Mouse (Mus musculus) neural tube, embryonic 12.5 days (tissue): ENCODE results near the gene Zpbp2. TPM values are rescaled to one million over a fixed set of nuclear protein-coding genes. Genes with fewer than 3 reads are reported as not detected.

Source experiments
- ATAC-seq: fragments of 200-750 bp; cut with Nextera tagmentation; 2 replicates; pipeline ENCODE4 v1.8.0; 2017; ENCODE audit warnings: low read depth, mild to moderate bottlenecking, moderate TSS enrichment, moderate library complexity; ENCODE audit not compliant: low FRiP score
- H3K27ac ChIP-seq: fragments of 300-500 bp; sonication (generic); 2 replicates; pipeline ENCODE4 v1.5.1; 2016
- H3K27me3 ChIP-seq: fragments of 300-500 bp; sonication (generic); replicated peaks from 2 replicates; pipeline ENCODE4 v1.6.1; 2016; ENCODE audit warnings: mild to moderate bottlenecking
- H3K36me3 ChIP-seq: fragments of 300-500 bp; sonication (generic); 2 replicates; pipeline ENCODE4 v1.6.1; 2016; ENCODE audit warnings: mild to moderate bottlenecking
- H3K4me1 ChIP-seq: fragments of 300-500 bp; sonication (generic); 2 replicates; pipeline ENCODE4 v1.6.1; 2016
- H3K4me2 ChIP-seq: fragments of 300-500 bp; sonication (generic); replicated peaks from 2 replicates; pipeline ENCODE4 v1.6.1; 2016; ENCODE audit warnings: mild to moderate bottlenecking
- H3K4me3 ChIP-seq: fragments of 300-500 bp; sonication (generic); 2 replicates; pipeline ENCODE4 v1.5.1; 2016
- H3K9ac ChIP-seq: fragments of 300-500 bp; sonication (generic); 2 replicates; pipeline ENCODE4 v1.6.1; 2016; ENCODE audit warnings: mild to moderate bottlenecking
- H3K9me3 ChIP-seq: fragments of 300-500 bp; sonication (generic); 2 replicates; pipeline ENCODE4 v1.6.1; 2016; ENCODE audit warnings: mild to moderate bottlenecking
- WGBS: fragments of 180-500 bp; shearing (Covaris S2); methylation state at CpG from one replicate; pipeline ENCODE4 v1.1.7; 2016; 5-methylcytosine and 5-hydroxymethylcytosine counted together
- polyA plus RNA-seq: library from polyadenylated mRNA; unstranded; fragments of >200 nt; fragmentation: Nextera tagmentation; extraction: Ambion mirVana; gene quantifications from 2 replicates; pipeline ENCODE4 v1.2.1, GENCODE M21; 2016

The Zpbp2 gene
- polyA plus RNA-seq, 1 experiment from 2014 or later, result not detected

DNA sequence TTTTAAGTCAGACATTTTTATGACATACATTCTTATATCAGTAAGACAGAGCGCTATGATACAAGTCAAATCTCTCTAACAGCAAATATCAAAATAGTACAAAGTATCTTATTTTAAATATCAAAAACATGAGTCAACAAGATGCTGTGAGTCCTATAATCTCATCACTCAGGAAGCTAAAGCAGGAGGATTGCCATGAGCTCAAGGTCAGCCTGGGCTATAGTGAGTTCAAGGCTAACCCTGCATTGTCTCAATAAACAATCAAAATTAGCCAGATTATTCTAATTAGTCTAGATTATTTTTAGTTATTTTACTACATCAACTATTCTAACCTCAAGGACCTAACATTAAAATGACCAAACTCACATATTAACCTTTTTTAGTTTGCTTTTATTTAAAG lies 7.5 kb upstream of the Zpbp2 start:
- Histone ChIP-seq H3K9me3 (no peaks in the 10 kb centered on the region), H3K27ac (no peak overlapping the region), H3K4me3 (no peak overlapping the region), H3K27me3 (peaks cover 56% of the 10 kb centered on the region), H3K4me2 (no peak overlapping the region), H3K36me3 (no peaks in the 10 kb centered on the region), H3K9ac (no peak overlapping the region), H3K4me1 (peaks cover 6% of the 10 kb centered on the region; the same call in 1 of the 2 replicates)
- WGBS, result 87% methylated on average over 1 of the region's 1 CpGs
- ATAC-seq, result no peak

DNA sequence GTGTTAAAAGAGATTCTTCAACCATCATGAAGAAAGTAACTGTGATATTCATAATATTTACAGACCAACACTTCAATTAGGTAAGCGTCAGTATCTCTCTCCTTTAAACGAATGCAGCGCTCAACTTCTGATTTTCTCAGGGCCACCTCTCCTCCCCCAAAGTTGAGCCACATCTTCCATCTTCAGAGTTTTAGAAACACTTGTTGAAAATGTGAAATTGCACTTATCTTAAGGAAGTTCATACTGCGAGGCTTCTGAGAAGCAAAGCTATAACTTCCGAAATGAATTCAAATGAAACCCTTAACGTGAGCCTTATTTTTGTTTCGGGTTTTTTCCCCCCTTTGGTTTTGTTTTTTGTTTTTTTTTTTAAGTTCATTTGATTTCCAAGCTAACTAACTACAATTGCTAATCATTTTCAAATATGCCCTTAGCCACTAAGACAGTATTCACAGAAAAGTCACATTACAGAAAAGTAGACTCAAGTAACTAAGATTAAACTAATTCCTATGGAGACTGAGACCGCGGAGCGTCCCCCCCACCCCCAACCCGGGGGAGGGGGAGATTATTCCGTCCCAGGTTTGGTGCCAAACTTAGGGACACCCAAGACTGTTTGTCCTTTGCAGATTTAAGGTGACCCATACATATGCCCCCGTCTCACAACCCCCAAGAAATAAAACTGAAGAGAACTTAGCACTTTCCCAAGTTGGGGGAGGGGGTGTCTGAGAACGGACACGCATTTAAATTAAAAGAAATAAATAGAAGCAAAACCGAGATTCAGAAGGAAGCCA lies 5.8 kb upstream of the Zpbp2 start:
- ATAC-seq, result no peak
- 2% methylated on average over 16 of the region's 16 CpGs for WGBS
- Histone ChIP-seq H3K4me3 (peak overlapping the region; percentile 40), H3K4me1 (peaks cover 6% of the 10 kb centered on the region; the same call in 1 of the 2 replicates), H3K36me3 (no peaks in the 10 kb centered on the region), H3K27me3 (peaks cover 71% of the 10 kb centered on the region), H3K4me2 (peak overlapping the region; percentile 86), H3K27ac (no peak overlapping the region), H3K9ac (peak overlapping the region; percentile 57; the same call in 1 of the 2 replicates), H3K9me3 (no peaks in the 10 kb centered on the region)

DNA sequence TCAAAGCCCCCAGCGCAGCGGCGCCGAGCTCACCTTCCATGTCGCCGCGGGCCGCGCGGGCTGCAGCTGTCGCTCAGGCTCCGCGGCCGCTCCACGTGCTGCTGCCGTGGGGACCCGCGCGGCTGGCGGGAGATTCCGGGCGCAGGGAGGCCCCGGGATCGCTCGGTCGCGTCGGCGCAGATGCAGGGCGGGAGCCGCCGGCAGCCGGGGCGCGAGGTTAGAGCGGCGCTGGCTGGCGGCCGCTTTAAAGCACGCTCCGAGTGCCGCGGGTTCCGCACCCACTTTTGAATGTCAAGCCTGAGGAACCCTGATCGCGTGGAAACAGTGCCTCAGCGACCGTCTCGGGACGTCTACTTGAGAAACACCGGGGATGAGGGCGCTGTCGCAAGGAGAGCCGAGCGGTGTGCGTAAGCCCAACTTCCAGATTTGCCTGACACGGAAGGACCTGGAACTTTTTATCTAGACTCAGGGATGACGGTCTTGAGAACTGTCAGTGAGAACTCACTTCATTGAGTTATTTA lies 5.1 kb upstream of the Zpbp2 start, which contains the start of gene Ikzf3:
Gene Ikzf3 (minus strand): TSS at position 321 of the 521 bp plus-strand sequence.
- Histone ChIP-seq H3K9me3 (no peaks in the 10 kb centered on the region), H3K9ac (peak within 1 kb of the TSS; percentile 57), H3K4me1 (peaks cover 11% of the 10 kb centered on the region; the same call in 1 of the 2 replicates), H3K27me3 (peaks cover 77% of the 10 kb centered on the region), H3K4me3 (peak within 1 kb of the TSS; percentile 40), H3K36me3 (no peaks in the 10 kb centered on the region), H3K27ac (no peak within 1 kb of the TSS), H3K4me2 (peak within 1 kb of the TSS; percentile 86)
- ATAC-seq, result 0 out of 2 replicates have a peak, but pooled peaks have one; percentile 21
- WGBS, result 1% methylated on average over 58 of the region's 58 CpGs

DNA sequence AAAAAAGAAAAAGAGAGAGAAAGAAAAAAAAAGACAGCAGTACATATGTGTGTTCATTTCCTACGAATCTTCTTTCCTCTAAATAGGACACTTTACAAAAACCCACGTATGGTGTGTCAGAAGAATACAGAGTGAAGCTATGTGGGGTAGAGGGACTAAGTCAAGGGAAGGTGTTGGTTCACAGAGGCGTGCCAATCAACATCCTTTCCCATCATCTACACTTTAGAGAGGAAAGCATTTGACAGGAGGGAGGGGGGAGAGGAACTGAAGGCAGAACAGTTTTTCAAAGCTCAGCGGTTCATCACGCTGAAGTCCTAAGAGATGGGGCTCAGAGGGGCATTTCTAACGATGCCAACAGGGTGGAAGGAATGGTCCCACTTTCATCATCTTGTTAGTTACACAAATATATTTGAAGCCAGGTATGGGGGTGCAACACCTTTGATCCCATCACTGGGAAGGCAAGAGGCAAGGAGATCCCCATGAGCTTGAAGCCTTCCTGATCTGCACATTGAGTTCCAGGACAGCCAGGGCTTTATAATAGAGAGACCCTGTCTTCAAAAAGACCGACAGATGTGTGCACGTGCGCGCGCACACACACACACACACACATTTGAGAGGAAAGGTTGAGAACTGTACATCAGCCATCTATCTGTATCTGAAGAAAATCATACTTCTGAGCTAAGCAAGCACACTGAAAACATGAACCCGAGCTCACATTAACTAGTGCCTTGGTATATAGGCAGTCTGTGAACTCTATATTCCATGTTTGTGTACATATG lies 4.2 kb upstream of the Zpbp2 start:
- ATAC-seq, result no peak
- Histone ChIP-seq H3K36me3 (no peaks in the 10 kb centered on the region), H3K9ac (no peak overlapping the region), H3K9me3 (no peaks in the 10 kb centered on the region), H3K4me2 (no peak overlapping the region), H3K4me3 (no peak overlapping the region), H3K27ac (no peak overlapping the region), H3K4me1 (peaks cover 12% of the 10 kb centered on the region; the same call in 1 of the 2 replicates), H3K27me3 (peaks cover 75% of the 10 kb centered on the region)
- WGBS, result 45% methylated on average over 12 of the region's 12 CpGs

DNA sequence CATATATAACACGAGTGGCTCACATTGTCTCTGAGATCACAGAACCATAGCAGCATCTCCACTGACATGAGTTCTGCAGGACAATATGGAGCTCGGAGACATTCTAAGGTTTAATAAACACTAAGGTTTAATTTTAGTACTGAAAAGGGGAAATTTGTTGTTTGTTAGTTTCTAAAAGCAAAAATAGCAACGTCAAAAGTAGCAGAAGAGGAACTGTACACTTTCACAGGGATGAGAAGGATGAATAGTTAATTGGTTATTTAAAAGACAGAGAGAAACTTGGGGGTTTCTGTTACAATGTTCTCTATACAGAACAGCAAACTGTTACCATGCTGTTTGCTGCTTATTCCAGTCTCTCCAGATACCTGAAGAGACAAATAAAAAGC lies 3.6 kb upstream of the Zpbp2 start:
- peaks cover 12% of the 10 kb centered on the region; the same call in 1 of the 2 replicates for H3K4me1 ChIP-seq
- H3K9ac ChIP-seq, result no peak overlapping the region
- WGBS, result 64% methylated on average over 3 of the region's 3 CpGs
- H3K27ac ChIP-seq, result no peak overlapping the region
- H3K9me3 ChIP-seq, result no peaks in the 10 kb centered on the region
- no peak for ATAC-seq
- peaks cover 72% of the 10 kb centered on the region for H3K27me3 ChIP-seq
- no peaks in the 10 kb centered on the region for H3K36me3 ChIP-seq
- H3K4me2 ChIP-seq, result no peak overlapping the region
- H3K4me3 ChIP-seq, result no peak overlapping the region

DNA sequence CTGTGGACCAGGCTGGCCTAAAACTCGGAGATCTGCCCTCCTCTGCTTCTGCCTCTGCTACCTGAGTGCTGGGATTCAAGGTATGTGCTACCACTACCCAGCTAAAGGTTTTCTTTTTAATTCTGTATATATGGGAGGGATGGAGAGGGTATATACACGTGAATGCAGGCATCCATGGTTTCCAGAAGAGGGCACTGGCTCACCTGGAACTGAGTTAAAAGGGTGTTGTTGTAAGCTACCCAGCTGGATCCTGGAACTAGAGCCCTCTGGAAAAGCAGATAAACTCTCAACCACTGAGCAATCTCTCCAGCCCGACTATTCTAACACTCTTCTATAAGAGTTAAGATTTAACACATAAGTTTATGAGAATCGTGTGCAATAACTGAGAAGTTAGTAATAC lies 1.5 kb upstream of the Zpbp2 start:
- Histone ChIP-seq H3K4me3 (no peak overlapping the region), H3K4me1 (peaks cover 12% of the 10 kb centered on the region; the same call in 1 of the 2 replicates), H3K27me3 (peaks cover 60% of the 10 kb centered on the region), H3K36me3 (no peaks in the 10 kb centered on the region), H3K4me2 (no peak overlapping the region), H3K27ac (no peak overlapping the region), H3K9ac (no peak overlapping the region), H3K9me3 (no peaks in the 10 kb centered on the region)
- WGBS, result 78% methylated on average over 4 of the region's 4 CpGs
- no peak for ATAC-seq

- peak overlapping the region; percentile 53; the same call in 1 of the 2 replicates for H3K9ac ChIP-seq
- peak overlapping the region; percentile 63 for H3K4me2 ChIP-seq
- peaks cover 9% of the 10 kb centered on the region; the same call in 1 of the 2 replicates for H3K4me1 ChIP-seq
- H3K27ac ChIP-seq, result no peak overlapping the region
- WGBS, result 20% methylated on average over 20 of the region's 20 CpGs
- H3K4me3 ChIP-seq, result peak overlapping the region; percentile 63
- H3K9me3 ChIP-seq, result no peaks in the 10 kb centered on the region
- 0 out of 2 replicates have a peak, but pooled peaks have one; percentile 1 for ATAC-seq
- no peaks in the 10 kb centered on the region for H3K36me3 ChIP-seq
- peaks cover 51% of the 10 kb centered on the region for H3K27me3 ChIP-seq
These were observed 454 bp upstream of the Zpbp2 start for GRCm38 (mm10) chr11:98550311-98550974.

DNA sequence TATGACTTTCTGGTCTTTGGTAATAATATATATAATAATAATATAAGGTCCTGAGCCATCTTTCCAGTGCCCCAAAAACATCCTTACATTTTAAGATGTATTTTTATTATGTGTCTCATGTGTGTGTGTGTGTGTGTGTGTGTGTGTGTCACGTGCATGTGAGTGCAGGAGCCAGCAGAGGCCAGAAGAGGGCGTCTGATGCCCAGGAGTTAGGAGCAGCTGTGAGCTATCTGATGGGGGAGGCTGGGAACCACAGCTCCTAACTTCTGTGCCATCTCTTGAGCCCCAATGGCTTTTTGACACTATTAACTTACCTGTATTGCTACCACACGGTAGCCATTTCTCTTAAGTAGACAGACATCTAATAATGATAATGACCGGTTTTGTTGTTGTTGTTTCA lies 3.1 kb downstream of the Zpbp2 start:
- Histone ChIP-seq H3K9me3 (no peaks in the 10 kb centered on the region), H3K27me3 (peaks cover 17% of the 10 kb centered on the region), H3K4me2 (no peak overlapping the region), H3K9ac (no peak overlapping the region), H3K36me3 (no peaks in the 10 kb centered on the region), H3K4me1 (0 out of 2 replicates have a peak, but pooled peaks cover 5% of the 10 kb centered on the region), H3K4me3 (no peak overlapping the region), H3K27ac (no peak overlapping the region)
- no peak for ATAC-seq
- 84% methylated on average over 4 of the region's 4 CpGs for WGBS

GRCm38 (mm10) chr11:98555124-98555700 lies 4.3 kb downstream of the Zpbp2 start:
- WGBS, result 70% methylated on average over 12 of the region's 12 CpGs
- ATAC-seq, result no peak

GRCm38 (mm10) chr11:98560942-98561341 lies 10.0 kb downstream of the Zpbp2 start:
- no peaks in the 10 kb centered on the region for H3K27me3 ChIP-seq
- no peak overlapping the region for H3K4me3 ChIP-seq

More at GRCm38 (mm10) chr11:98555124-98555700, 4.3 kb downstream of the Zpbp2 start:
- Histone ChIP-seq H3K27me3 (peaks cover 5% of the 10 kb centered on the region), H3K4me3 (no peak overlapping the region), H3K4me1 (0 out of 2 replicates have a peak, but pooled peaks cover 5% of the 10 kb centered on the region), H3K9ac (no peak overlapping the region), H3K4me2 (no peak overlapping the region), H3K9me3 (no peaks in the 10 kb centered on the region), H3K27ac (no peak overlapping the region), H3K36me3 (no peaks in the 10 kb centered on the region)

GRCm38 (mm10) chr11:98563025-98563424 lies 12.1 kb downstream of the Zpbp2 start:
- no peak for ATAC-seq
- H3K9me3 ChIP-seq, result no peaks in the 10 kb centered on the region
- H3K4me1 ChIP-seq, result no peaks in the 10 kb centered on the region
- H3K27me3 ChIP-seq, result no peaks in the 10 kb centered on the region
- H3K36me3 ChIP-seq, result no peaks in the 10 kb centered on the region
- no peak overlapping the region for H3K4me3 ChIP-seq
- H3K9ac ChIP-seq, result no peak overlapping the region
- no peak overlapping the region for H3K27ac ChIP-seq
- WGBS, result 83% methylated on average over 3 of the region's 3 CpGs
- H3K4me2 ChIP-seq, result no peak overlapping the region

More at GRCm38 (mm10) chr11:98560942-98561341, 10.0 kb downstream of the Zpbp2 start:
- H3K27ac ChIP-seq, result no peak overlapping the region
- 36% methylated on average over 7 of the region's 7 CpGs for WGBS
- H3K4me2 ChIP-seq, result no peak overlapping the region
- H3K9me3 ChIP-seq, result no peaks in the 10 kb centered on the region
- ATAC-seq, result no peak
- no peak overlapping the region for H3K9ac ChIP-seq
- no peaks in the 10 kb centered on the region for H3K36me3 ChIP-seq
- no peaks in the 10 kb centered on the region for H3K4me1 ChIP-seq
